Mouse (Mus musculus): ENCODE measurements around the gene Raet1d. TPM values are rescaled to one million over a fixed set of nuclear protein-coding genes. Genes with fewer than 3 reads are reported as not detected.
A peak's percentile ranks its signal among the peaks of the same experiment; 100 is the strongest.
"Not testable (repeated sequence)": the region's sequence is repeated elsewhere in the genome, so short reads cannot be mapped to it uniquely, and the experiment has no call there.

Raet1d gene
- 13.7 and 14.6 TPM in 2 replicates for polyA plus RNA-seq (2014; fragmentation: Nextera tagmentation; extraction: Ambion mirVana)

GRCm38 (mm10) chr10:22360252-22360651 is at the start of gene Raet1d:
Gene Raet1d (plus strand): TSS chr10:22360552.
- H3K27me3 ChIP-seq (ENCODE audit: insufficient read depth, low read length); H3K9ac ChIP-seq; H3K4me1 ChIP-seq (ENCODE audit: insufficient read depth); DNase-seq; H3K36me3 ChIP-seq (ENCODE audit: insufficient read depth); ATAC-seq (ENCODE audit: insufficient read depth); H3K4me3 ChIP-seq (ENCODE audit: low read depth, low read length); H3K27ac ChIP-seq (ENCODE audit: low read depth); H3K9me3 ChIP-seq (ENCODE audit: low read depth, low read length): not testable (repeated sequence)
- WGBS = 66% methylated on average over 3 of the region's 3 CpGs
- H3K4me2 ChIP-seq = peak within 1 kb of the TSS; percentile 47; the same call in 1 of the 2 replicates

GRCm38 (mm10) chr10:22322858-22323257 is 37.5 kb upstream of the Raet1d start:
- H3K36me3 ChIP-seq (ENCODE audit: insufficient read depth) = no peaks in the 10 kb centered on the region
- no peaks in the 10 kb centered on the region for H3K4me1 ChIP-seq (ENCODE audit: insufficient read depth)
- H3K9me3 ChIP-seq (ENCODE audit: low read depth, low read length) = no peaks in the 10 kb centered on the region
- H3K4me2 ChIP-seq = no peak overlapping the region
- DNase-seq (no peak), ATAC-seq (ENCODE audit: insufficient read depth) (no peak)
- no peak overlapping the region for H3K4me3 ChIP-seq (ENCODE audit: low read depth, low read length)
- H3K9ac ChIP-seq = no peak overlapping the region
- H3K27me3 ChIP-seq (ENCODE audit: insufficient read depth, low read length) = no peaks in the 10 kb centered on the region
- no peak overlapping the region for H3K27ac ChIP-seq (ENCODE audit: low read depth)
- TF ChIP-seq CTCF (IDR thresholded peaks at IDR 0.05; ENCODE audit: low read depth) = no peak
- WGBS = 72% methylated on average over 2 of the region's 2 CpGs

GRCm38 (mm10) chr10:22345721-22346120 is 14.6 kb upstream of the Raet1d start:
- 62% methylated on average over 4 of the region's 4 CpGs for WGBS
- peak; percentile 3 for DNase-seq

GRCm38 (mm10) chr10:22353548-22354195 is 6.7 kb upstream of the Raet1d start:
- not testable (repeated sequence) for H3K4me2 ChIP-seq; H3K36me3 ChIP-seq (ENCODE audit: insufficient read depth); H3K4me1 ChIP-seq (ENCODE audit: insufficient read depth); H3K27ac ChIP-seq (ENCODE audit: low read depth); ATAC-seq (ENCODE audit: insufficient read depth); H3K4me3 ChIP-seq (ENCODE audit: low read depth, low read length); H3K9ac ChIP-seq; DNase-seq; H3K27me3 ChIP-seq (ENCODE audit: insufficient read depth, low read length); H3K9me3 ChIP-seq (ENCODE audit: low read depth, low read length)
- 69% methylated on average over 6 of the region's 6 CpGs for WGBS

More at GRCm38 (mm10) chr10:22345721-22346120, 14.6 kb upstream of the Raet1d start:
- H3K27ac ChIP-seq (ENCODE audit: low read depth); H3K4me2 ChIP-seq; H3K4me1 ChIP-seq (ENCODE audit: insufficient read depth); H3K36me3 ChIP-seq (ENCODE audit: insufficient read depth); H3K27me3 ChIP-seq (ENCODE audit: insufficient read depth, low read length); ATAC-seq (ENCODE audit: insufficient read depth); H3K4me3 ChIP-seq (ENCODE audit: low read depth, low read length); H3K9ac ChIP-seq; H3K9me3 ChIP-seq (ENCODE audit: low read depth, low read length): not testable (repeated sequence)

GRCm38 (mm10) chr10:22354196-22354574 is 6.2 kb upstream of the Raet1d start:
- not testable (repeated sequence) for H3K4me3 ChIP-seq (ENCODE audit: low read depth, low read length); DNase-seq; H3K27ac ChIP-seq (ENCODE audit: low read depth); H3K4me1 ChIP-seq (ENCODE audit: insufficient read depth); ATAC-seq (ENCODE audit: insufficient read depth); H3K27me3 ChIP-seq (ENCODE audit: insufficient read depth, low read length); H3K9me3 ChIP-seq (ENCODE audit: low read depth, low read length); H3K36me3 ChIP-seq (ENCODE audit: insufficient read depth); H3K4me2 ChIP-seq; H3K9ac ChIP-seq
- 79% methylated on average over 2 of the region's 2 CpGs for WGBS

GRCm38 (mm10) chr10:22357373-22357772 is 3.0 kb upstream of the Raet1d start:
- H3K36me3 ChIP-seq (ENCODE audit: insufficient read depth); H3K9me3 ChIP-seq (ENCODE audit: low read depth, low read length); H3K27ac ChIP-seq (ENCODE audit: low read depth); DNase-seq; ATAC-seq (ENCODE audit: insufficient read depth); H3K27me3 ChIP-seq (ENCODE audit: insufficient read depth, low read length); H3K4me3 ChIP-seq (ENCODE audit: low read depth, low read length); H3K9ac ChIP-seq; H3K4me1 ChIP-seq (ENCODE audit: insufficient read depth); H3K4me2 ChIP-seq: not testable (repeated sequence)
- 61% methylated on average over 1 of the region's 1 CpGs for WGBS

GRCm38 (mm10) chr10:22360957-22361356 is 605 bp downstream of the Raet1d start:
- DNase-seq; ATAC-seq (ENCODE audit: insufficient read depth); H3K9me3 ChIP-seq (ENCODE audit: low read depth, low read length); H3K9ac ChIP-seq; H3K36me3 ChIP-seq (ENCODE audit: insufficient read depth); H3K4me3 ChIP-seq (ENCODE audit: low read depth, low read length); H3K4me2 ChIP-seq; H3K4me1 ChIP-seq (ENCODE audit: insufficient read depth); H3K27ac ChIP-seq (ENCODE audit: low read depth); H3K27me3 ChIP-seq (ENCODE audit: insufficient read depth, low read length): not testable (repeated sequence)
- WGBS = 34% methylated on average over 2 of the region's 2 CpGs

- peak overlapping the region; percentile 20; the same call in 1 of the 2 replicates for H3K4me3 ChIP-seq (ENCODE audit: low read depth, low read length)
- peak; percentile 47 for DNase-seq
- ATAC-seq (ENCODE audit: insufficient read depth) = peak; percentile 93
These were observed 1.3 kb downstream of the Raet1d start for GRCm38 (mm10) chr10:22361415-22362352.

GRCm38 (mm10) chr10:22362466-22362865 is 2.1 kb downstream of the Raet1d start:
- not testable (repeated sequence) for DNase-seq; ATAC-seq (ENCODE audit: insufficient read depth)
- 86% methylated on average over 2 of the region's 2 CpGs for WGBS

More at GRCm38 (mm10) chr10:22361415-22362352, 1.3 kb downstream of the Raet1d start:
- 0% methylated on average over 8 of the region's 15 CpGs for WGBS
- not testable (repeated sequence) for H3K27ac ChIP-seq (ENCODE audit: low read depth); H3K27me3 ChIP-seq (ENCODE audit: insufficient read depth, low read length); H3K9ac ChIP-seq; H3K9me3 ChIP-seq (ENCODE audit: low read depth, low read length); H3K36me3 ChIP-seq (ENCODE audit: insufficient read depth); H3K4me1 ChIP-seq (ENCODE audit: insufficient read depth)
- peak overlapping the region; percentile 47 for H3K4me2 ChIP-seq

GRCm38 (mm10) chr10:22364915-22365314 is 4.6 kb downstream of the Raet1d start:
- DNase-seq; H3K9ac ChIP-seq; H3K36me3 ChIP-seq (ENCODE audit: insufficient read depth); ATAC-seq (ENCODE audit: insufficient read depth); H3K9me3 ChIP-seq (ENCODE audit: low read depth, low read length); H3K27ac ChIP-seq (ENCODE audit: low read depth); H3K27me3 ChIP-seq (ENCODE audit: insufficient read depth, low read length); H3K4me2 ChIP-seq; H3K4me3 ChIP-seq (ENCODE audit: low read depth, low read length); H3K4me1 ChIP-seq (ENCODE audit: insufficient read depth): not testable (repeated sequence)
- 31% methylated on average over 2 of the region's 2 CpGs for WGBS

More at GRCm38 (mm10) chr10:22362466-22362865, 2.1 kb downstream of the Raet1d start:
- not testable (repeated sequence) for H3K27me3 ChIP-seq (ENCODE audit: insufficient read depth, low read length); H3K9ac ChIP-seq; H3K4me3 ChIP-seq (ENCODE audit: low read depth, low read length); H3K4me2 ChIP-seq; H3K36me3 ChIP-seq (ENCODE audit: insufficient read depth); H3K27ac ChIP-seq (ENCODE audit: low read depth); H3K9me3 ChIP-seq (ENCODE audit: low read depth, low read length); H3K4me1 ChIP-seq (ENCODE audit: insufficient read depth)

Data from lung, embryonic 14.5 days (tissue).